Mouse (Mus musculus): ENCODE results near the gene Akna. TPM values are rescaled to one million over a fixed set of nuclear protein-coding genes. Genes with fewer than 3 reads are reported as not detected.
A peak's percentile ranks its signal among the peaks of the same experiment; 100 is the strongest.

Akna gene
- polyA plus RNA-seq, 1 experiment from 2014 or later: 21.0 TPM

DNA sequence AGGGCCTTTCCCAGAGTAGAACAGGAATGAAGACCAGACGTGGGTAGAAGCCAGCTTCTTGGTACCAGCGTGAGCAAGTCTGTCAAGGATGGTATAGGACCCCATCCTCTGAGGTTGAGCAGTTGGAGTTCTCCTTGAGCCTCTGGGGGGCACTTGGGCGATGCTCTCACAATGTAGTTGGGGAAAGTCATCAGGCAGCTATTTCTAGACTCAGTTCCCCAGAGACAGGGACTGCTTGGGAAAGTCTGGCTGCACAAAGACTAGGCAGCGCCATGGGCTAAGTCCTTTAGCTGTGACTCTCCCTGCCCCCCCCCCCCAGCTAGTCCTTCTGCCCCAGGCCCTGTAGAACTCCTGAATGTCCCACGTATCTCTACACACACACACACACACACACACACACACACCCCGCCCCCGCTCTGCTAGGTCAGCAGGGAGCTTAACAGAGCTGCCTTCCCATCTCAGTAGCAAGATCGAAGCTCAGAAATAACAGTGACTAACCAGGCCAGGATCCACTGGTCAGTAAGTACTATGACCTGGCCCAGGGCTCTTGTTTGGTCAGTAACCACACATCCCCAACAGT, 3.4 kb downstream of the Akna start:
- 74% methylated on average over 8 of the region's 8 CpGs for WGBS
- Histone ChIP-seq H3K4me1 (replicated peaks; ENCODE audit: control insufficient read depth, insufficient read depth, low read length) (peaks cover 9% of the 10 kb centered on the region; the same call in 1 of the 2 replicates), H3K27ac (ENCODE audit: low read depth, low read length) (no peak overlapping the region), H3K4me2 (ENCODE audit: low read depth, low read length, severe bottlenecking) (no peak overlapping the region), H3K4me3 (ENCODE audit: low read depth, low read length) (no peak overlapping the region), H3K9ac (ENCODE audit: low read length) (no peak overlapping the region), H3K27me3 (ENCODE audit: control insufficient read depth, insufficient read depth, low read length) (no peaks in the 10 kb centered on the region), H3K36me3 (ENCODE audit: control insufficient read depth, insufficient read depth, low read length) (no peaks in the 10 kb centered on the region; the same call in 1 of the 2 replicates), H3K9me3 (ENCODE audit: control insufficient read depth, low read length) (no peaks in the 10 kb centered on the region)
- DNase-seq (ENCODE audit: low spot score): no peak
- no peak for ATAC-seq (replicated peaks; ENCODE audit: low FRiP score)

DNA sequence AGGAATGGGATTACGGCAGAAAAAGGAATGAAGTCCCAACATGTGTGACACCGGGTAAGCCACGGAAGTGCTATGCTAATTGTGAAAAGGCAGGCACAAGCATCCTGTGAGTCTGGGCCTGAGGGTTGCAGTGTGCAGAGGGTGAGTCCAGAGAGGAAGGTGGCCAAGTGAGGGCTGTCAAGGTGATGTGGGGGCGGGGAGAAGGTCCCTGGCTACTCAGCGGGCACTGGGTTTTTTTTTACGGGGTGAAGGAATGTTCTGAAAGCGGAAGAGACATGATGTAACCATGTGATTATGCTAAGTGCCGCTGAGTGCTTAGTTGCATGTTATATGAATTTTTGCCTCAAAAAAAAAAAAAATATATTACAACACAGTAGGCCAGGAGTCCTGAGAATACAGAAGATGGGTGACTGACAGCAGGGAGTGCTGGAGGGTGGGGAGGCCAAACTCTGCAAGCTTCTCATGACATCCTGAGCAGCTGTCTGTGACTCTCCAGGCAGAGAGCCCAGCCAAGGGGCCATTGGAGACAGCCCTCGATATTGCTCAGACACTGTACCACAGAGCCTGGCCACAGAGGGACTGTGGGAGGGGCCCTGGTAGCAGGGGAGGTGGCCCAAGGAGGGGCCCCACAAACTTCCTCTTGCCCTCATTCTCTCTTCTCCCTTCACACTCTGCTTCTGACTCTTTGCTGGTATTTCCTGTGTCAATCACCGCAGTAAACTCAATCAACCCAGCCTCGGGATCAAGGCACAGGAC, 4.1 kb downstream of the Akna start:
- ATAC-seq (replicated peaks; ENCODE audit: low FRiP score): no peak
- Histone ChIP-seq H3K4me3 (ENCODE audit: low read depth, low read length) (no peak overlapping the region), H3K4me1 (replicated peaks; ENCODE audit: control insufficient read depth, insufficient read depth, low read length) (peaks cover 7% of the 10 kb centered on the region; the same call in 1 of the 2 replicates), H3K9ac (ENCODE audit: low read length) (no peak overlapping the region), H3K36me3 (ENCODE audit: control insufficient read depth, insufficient read depth, low read length) (no peaks in the 10 kb centered on the region; the same call in 1 of the 2 replicates), H3K9me3 (ENCODE audit: control insufficient read depth, low read length) (no peaks in the 10 kb centered on the region), H3K27me3 (ENCODE audit: control insufficient read depth, insufficient read depth, low read length) (no peaks in the 10 kb centered on the region), H3K27ac (ENCODE audit: low read depth, low read length) (no peak overlapping the region), H3K4me2 (ENCODE audit: low read depth, low read length, severe bottlenecking) (no peak overlapping the region)
- 79% methylated on average over 11 of the region's 11 CpGs for WGBS
- no peak for DNase-seq (ENCODE audit: low spot score)

DNA sequence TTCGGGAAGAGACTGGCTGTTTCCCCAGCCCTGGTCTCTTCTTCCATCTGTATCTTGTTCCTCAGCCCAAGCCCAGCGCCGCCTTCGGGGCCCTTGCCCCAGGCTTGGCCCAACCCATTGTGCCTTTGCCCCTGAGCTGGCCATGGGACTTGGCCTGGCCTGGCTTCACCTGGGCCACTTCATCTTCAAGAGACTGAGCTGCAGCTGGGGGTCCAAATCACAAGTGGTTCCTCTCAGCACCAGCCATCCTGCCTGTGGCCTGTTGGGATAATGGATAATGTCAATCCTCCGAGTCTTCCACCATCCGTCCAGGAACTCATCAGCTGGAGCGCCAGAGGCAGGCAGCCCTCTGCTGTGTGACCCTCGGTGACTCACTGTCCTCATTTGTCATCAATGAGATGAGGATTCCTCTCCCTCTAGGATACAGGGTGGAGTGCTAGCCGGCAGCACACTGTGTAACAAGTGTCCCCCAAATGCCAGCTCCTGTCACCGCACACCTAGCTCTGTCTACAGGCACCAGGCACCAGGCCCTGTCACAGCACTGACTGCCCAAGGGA, 5.1 kb downstream of the Akna start:
- no peak for ATAC-seq (replicated peaks; ENCODE audit: low FRiP score)
- H3K4me2 ChIP-seq (ENCODE audit: low read depth, low read length, severe bottlenecking): no peak overlapping the region
- H3K4me1 ChIP-seq (replicated peaks; ENCODE audit: control insufficient read depth, insufficient read depth, low read length): peaks cover 2% of the 10 kb centered on the region; the same call in 1 of the 2 replicates
- H3K4me3 ChIP-seq (ENCODE audit: low read depth, low read length): no peak overlapping the region
- H3K36me3 ChIP-seq (ENCODE audit: control insufficient read depth, insufficient read depth, low read length): no peaks in the 10 kb centered on the region; the same call in 1 of the 2 replicates
- no peaks in the 10 kb centered on the region for H3K27me3 ChIP-seq (ENCODE audit: control insufficient read depth, insufficient read depth, low read length)
- WGBS: 90% methylated on average over 10 of the region's 10 CpGs
- H3K9ac ChIP-seq (ENCODE audit: low read length): no peak overlapping the region
- H3K27ac ChIP-seq (ENCODE audit: low read depth, low read length): no peak overlapping the region
- no peak for DNase-seq (ENCODE audit: low spot score)
- no peaks in the 10 kb centered on the region for H3K9me3 ChIP-seq (ENCODE audit: control insufficient read depth, low read length)

DNA sequence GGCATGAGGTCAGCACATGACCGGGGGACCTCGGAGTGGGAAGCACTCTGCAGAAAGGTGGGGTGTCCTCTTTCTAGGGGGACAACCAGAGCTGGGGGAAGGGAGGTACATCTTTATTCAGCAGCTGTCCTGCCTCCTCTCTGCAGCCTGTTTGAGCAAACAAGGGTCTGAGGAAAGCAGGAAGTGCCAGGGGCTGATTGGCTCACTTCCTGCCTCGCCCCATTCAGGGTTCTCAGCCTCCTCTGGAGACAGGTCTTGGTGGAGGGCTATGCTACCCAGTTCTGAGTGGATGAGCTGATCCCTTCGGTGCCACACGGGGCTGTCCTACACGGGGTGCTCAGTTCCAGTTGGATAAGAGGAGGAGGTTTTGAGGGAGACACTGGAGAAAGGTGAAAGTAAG, 11.8 kb downstream of the Akna start:
- H3K9ac ChIP-seq (ENCODE audit: low read length): no peak overlapping the region
- no peaks in the 10 kb centered on the region; the same call in 1 of the 2 replicates for H3K36me3 ChIP-seq (ENCODE audit: control insufficient read depth, insufficient read depth, low read length)
- H3K4me1 ChIP-seq (replicated peaks; ENCODE audit: control insufficient read depth, insufficient read depth, low read length): peaks cover 18% of the 10 kb centered on the region
- H3K27ac ChIP-seq (ENCODE audit: low read depth, low read length): no peak overlapping the region
- H3K4me3 ChIP-seq (ENCODE audit: low read depth, low read length): no peak overlapping the region
- H3K4me2 ChIP-seq (ENCODE audit: low read depth, low read length, severe bottlenecking): no peak overlapping the region
- 92% methylated on average over 6 of the region's 6 CpGs for WGBS
- no peak for DNase-seq (ENCODE audit: low spot score)
- no peaks in the 10 kb centered on the region for H3K9me3 ChIP-seq (ENCODE audit: control insufficient read depth, low read length)
- no peaks in the 10 kb centered on the region for H3K27me3 ChIP-seq (ENCODE audit: control insufficient read depth, insufficient read depth, low read length)
- no peak for ATAC-seq (replicated peaks; ENCODE audit: low FRiP score)

DNA sequence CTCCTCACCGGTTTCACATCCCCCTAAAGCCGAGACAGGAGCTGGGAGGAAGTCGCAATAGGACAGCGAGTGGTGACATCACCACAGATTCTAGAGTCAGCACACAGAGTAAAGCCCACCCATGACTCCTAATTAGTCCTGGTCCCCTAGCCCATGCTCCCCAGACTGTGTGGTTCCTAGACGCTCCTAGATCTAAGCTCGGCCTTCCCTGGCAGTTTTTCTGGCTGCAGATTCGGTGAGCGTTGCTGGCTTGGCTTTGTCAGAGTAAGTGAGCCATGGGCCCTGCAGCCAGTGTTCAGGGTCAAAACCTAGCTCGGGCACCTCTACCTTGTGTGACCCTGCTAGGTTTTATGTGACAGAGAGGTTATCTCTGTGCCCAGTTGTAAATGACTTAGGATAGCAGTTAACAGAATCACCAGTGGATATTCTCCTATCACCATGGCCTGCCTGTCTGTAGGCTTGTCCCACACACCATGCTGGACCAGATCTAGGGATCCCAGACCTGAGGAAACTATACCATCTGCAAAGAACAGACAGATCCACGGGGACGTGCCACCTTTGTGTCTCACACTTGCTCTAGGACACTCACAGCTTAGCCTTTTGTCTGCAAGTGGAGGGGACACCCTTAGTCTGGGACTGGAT, 13.1 kb downstream of the Akna start:
- Histone ChIP-seq H3K27me3 (ENCODE audit: control insufficient read depth, insufficient read depth, low read length) (no peaks in the 10 kb centered on the region), H3K9me3 (ENCODE audit: control insufficient read depth, low read length) (no peaks in the 10 kb centered on the region), H3K27ac (ENCODE audit: low read depth, low read length) (peak overlapping the region; percentile 60; the same call in 1 of the 2 replicates), H3K4me3 (ENCODE audit: low read depth, low read length) (no peak overlapping the region), H3K4me2 (ENCODE audit: low read depth, low read length, severe bottlenecking) (no peak overlapping the region), H3K36me3 (ENCODE audit: control insufficient read depth, insufficient read depth, low read length) (no peaks in the 10 kb centered on the region; the same call in 1 of the 2 replicates), H3K9ac (ENCODE audit: low read length) (no peak overlapping the region), H3K4me1 (replicated peaks; ENCODE audit: control insufficient read depth, insufficient read depth, low read length) (peaks cover 18% of the 10 kb centered on the region)
- ATAC-seq (replicated peaks; ENCODE audit: low FRiP score) (peak; percentile 74), DNase-seq (ENCODE audit: low spot score) (no peak)
- 40% methylated on average over 11 of the region's 11 CpGs for WGBS

DNA sequence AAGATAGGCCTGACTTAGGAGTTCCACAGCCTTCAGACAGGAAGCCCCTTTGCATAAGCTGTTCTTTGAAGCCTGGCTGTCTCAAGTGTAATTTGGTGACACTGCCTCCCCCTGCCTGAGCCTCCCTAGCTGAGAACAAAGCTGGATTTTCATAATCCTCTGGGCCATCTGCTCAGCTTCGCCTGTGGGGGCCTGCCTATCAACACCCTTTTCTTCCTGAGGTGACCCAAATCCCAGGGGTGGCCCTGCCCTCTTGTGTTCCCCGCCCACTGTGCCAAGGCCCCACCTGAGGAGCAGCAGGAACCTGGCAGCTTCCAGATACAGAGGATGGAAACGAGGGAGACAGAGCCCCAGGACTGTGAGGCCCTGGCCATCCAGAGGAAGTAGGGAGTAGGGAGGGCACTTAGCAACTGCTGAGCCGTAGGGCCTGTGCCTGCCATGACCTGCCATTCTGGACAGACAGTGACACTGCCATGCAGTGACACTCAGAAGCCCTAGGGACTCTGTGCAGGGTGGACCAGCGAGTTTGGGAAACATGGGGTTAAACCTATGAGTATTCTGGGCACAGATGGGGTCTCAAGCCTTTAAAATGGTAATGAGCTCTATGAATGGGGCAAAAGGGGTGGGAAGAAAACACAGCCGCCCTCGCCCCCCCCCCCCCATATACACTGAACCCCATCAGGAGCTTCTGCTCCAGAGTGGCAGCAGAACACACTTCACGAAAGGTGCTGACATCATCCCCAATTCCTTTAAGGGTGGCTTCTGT, 13.8 kb downstream of the Akna start:
- DNase-seq (ENCODE audit: low spot score) (peak; percentile 67), ATAC-seq (replicated peaks; ENCODE audit: low FRiP score) (peak; percentile 76)
- Histone ChIP-seq H3K4me3 (ENCODE audit: low read depth, low read length) (no peak overlapping the region), H3K9me3 (ENCODE audit: control insufficient read depth, low read length) (no peaks in the 10 kb centered on the region), H3K27me3 (ENCODE audit: control insufficient read depth, insufficient read depth, low read length) (no peaks in the 10 kb centered on the region), H3K9ac (ENCODE audit: low read length) (peak overlapping the region; percentile 14), H3K27ac (ENCODE audit: low read depth, low read length) (peak overlapping the region; percentile 60), H3K4me2 (ENCODE audit: low read depth, low read length, severe bottlenecking) (no peak overlapping the region), H3K36me3 (ENCODE audit: control insufficient read depth, insufficient read depth, low read length) (no peaks in the 10 kb centered on the region; the same call in 1 of the 2 replicates), H3K4me1 (replicated peaks; ENCODE audit: control insufficient read depth, insufficient read depth, low read length) (peaks cover 18% of the 10 kb centered on the region)
- 10% methylated on average over 8 of the region's 8 CpGs for WGBS

DNA sequence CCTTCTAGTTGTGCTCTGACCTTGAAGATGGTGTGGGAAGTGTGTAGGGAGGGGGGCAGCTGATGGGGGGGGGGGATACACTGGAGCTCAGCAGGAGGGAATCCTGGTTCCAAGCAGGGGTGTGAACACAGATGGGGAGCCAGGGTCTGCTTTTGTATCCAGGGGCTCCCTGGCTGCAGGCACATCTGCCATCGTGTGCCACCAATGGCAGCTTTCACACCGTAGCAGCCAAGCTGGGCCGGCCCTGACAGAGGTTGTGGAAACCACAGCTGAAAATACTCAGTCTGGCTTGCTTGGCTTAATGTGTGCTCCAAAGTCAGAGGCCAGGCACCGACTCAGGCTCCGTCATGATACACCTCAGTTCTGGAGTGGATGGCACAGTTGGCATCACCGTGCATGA, 15.1 kb downstream of the Akna start:
- Histone ChIP-seq H3K27ac (ENCODE audit: low read depth, low read length) (peak overlapping the region; percentile 60; the same call in 1 of the 2 replicates), H3K4me2 (ENCODE audit: low read depth, low read length, severe bottlenecking) (no peak overlapping the region)
- ATAC-seq (replicated peaks; ENCODE audit: low FRiP score): no peak; the same call in 1 of the 2 replicates

DNA sequence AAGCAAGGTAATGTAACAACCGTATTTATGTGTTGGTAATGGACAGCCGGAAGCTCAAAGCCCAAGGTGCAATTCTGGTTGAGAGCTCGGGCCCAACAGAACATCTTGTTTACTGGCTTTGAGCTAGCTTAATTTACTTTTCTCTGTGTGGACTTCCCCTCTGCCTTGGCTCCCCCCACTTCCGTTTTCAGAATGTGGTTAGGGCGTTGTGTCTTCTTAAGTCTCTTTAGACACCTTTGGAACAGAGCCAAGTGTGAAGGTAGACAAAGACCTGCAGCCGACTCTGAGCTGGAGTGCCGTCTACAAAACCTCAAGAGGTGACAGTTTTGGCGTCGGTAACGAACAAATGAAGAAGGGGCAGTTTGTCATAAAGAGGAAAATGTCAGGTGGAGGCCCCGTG, 17.4 kb downstream of the Akna start:
- H3K36me3 ChIP-seq (ENCODE audit: control insufficient read depth, insufficient read depth, low read length): no peaks in the 10 kb centered on the region; the same call in 1 of the 2 replicates
- DNase-seq (ENCODE audit: low spot score) (no peak), ATAC-seq (replicated peaks; ENCODE audit: low FRiP score) (no peak)
- H3K9ac ChIP-seq (ENCODE audit: low read length): no peak overlapping the region
- no peaks in the 10 kb centered on the region for H3K9me3 ChIP-seq (ENCODE audit: control insufficient read depth, low read length)
- H3K27ac ChIP-seq (ENCODE audit: low read depth, low read length): no peak overlapping the region
- H3K4me3 ChIP-seq (ENCODE audit: low read depth, low read length): no peak overlapping the region
- H3K4me1 ChIP-seq (replicated peaks; ENCODE audit: control insufficient read depth, insufficient read depth, low read length): peaks cover 18% of the 10 kb centered on the region
- no peaks in the 10 kb centered on the region for H3K27me3 ChIP-seq (ENCODE audit: control insufficient read depth, insufficient read depth, low read length)
- H3K4me2 ChIP-seq (ENCODE audit: low read depth, low read length, severe bottlenecking): no peak overlapping the region
- 80% methylated on average over 11 of the region's 11 CpGs for WGBS

More for the DNA sequence above, 15.1 kb downstream of the Akna start:
- Histone ChIP-seq H3K4me1 (replicated peaks; ENCODE audit: control insufficient read depth, insufficient read depth, low read length) (peaks cover 18% of the 10 kb centered on the region), H3K9me3 (ENCODE audit: control insufficient read depth, low read length) (no peaks in the 10 kb centered on the region), H3K9ac (ENCODE audit: low read length) (no peak overlapping the region), H3K4me3 (ENCODE audit: low read depth, low read length) (no peak overlapping the region), H3K36me3 (ENCODE audit: control insufficient read depth, insufficient read depth, low read length) (no peaks in the 10 kb centered on the region; the same call in 1 of the 2 replicates), H3K27me3 (ENCODE audit: control insufficient read depth, insufficient read depth, low read length) (no peaks in the 10 kb centered on the region)
- no peak for DNase-seq (ENCODE audit: low spot score)
- WGBS: 82% methylated on average over 6 of the region's 6 CpGs

Measured in forebrain, embryonic 11.5 days (tissue).